Mouse (Mus musculus) spleen, adult 12 weeks (tissue): ENCODE results near the gene Rbfox3.
"Not testable (repeated sequence)": the region's sequence is repeated elsewhere in the genome, so short reads cannot be mapped to it uniquely, and the experiment has no call there.

Experiments used
- DNase-seq: peaks from one replicate; pipeline ENCODE4 v3.0.0; 2022; ENCODE audit warnings: low spot score

The Rbfox3 gene

DNA sequence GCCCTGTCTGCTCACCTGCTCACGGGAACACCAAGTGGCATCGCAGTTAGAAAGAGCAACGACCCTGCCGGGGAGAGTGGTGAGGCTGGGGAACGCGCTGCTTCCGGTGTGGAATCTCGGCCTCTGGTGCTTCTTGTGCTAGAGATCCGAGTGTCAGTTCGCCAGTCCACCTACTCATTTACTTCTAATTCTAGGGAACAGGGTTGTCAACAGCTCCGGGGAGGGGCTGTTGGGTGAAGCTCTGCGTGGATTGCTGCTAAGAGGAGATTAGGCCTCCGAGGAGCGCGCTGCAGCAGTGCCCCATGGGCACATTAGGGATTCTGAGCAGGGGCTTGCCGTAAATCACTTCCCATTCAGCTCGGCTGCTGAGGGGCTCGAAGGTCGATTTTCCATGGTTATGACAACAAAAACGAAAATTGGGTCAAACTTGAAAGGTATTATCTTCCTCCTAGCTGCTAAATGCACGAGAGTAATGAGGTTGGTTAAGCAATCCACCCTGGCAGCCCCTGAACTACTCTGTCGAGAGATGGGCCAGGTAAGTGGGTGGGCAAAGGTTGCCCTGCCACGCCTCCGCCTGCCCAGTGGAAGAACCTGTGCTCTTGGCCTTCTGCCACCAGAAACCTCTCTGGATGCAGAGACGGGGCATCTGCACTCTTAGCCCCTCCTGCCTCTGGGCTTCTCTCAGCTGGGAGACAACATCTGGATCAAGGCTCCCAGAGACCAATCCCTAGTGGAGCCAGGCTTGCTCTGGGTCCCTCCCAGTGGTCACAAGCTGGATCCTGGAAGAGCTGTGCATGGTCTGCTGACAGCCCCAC is 85.9 kb downstream of the Rbfox3 start:
- DNase-seq: no peak

DNA sequence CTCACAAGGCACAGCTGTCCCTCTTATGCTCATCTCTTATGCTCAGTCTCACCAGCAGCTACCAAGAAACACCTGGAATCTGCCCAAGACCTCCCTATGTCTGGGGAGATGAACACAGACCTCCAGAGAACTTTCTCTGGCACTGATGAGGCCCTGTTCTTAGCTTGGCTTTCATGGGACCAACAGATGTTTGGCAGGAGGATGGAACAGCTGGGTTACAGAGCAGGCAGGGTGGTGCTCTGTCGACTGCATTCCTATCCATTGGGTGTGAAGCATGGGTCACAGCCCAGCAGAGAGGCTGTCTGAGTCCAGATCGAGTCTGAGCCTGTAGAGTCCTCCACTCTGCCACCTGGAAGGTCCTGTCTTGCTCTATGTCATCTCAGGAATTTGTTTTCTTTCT is 90.0 kb downstream of the Rbfox3 start:
- no peak for DNase-seq

DNA sequence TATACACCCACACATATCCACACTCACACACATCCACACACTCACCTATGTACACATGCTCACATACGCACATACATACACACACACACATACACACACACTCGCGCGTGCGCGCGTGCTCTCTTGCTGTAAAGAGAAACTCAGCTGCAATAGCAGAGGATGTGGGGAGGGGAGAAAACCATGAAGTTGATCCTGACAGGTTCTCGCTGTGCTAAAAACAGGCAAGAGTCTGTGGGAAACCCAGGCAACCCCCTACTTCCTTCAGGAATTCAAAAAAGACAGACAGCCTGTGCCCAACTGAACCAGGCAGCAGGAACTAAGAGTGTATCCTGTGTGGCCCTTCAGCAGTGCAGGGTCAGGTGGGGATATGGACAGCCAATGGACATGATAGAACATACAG is 92.9 kb downstream of the Rbfox3 start:
- no peak for DNase-seq

DNA sequence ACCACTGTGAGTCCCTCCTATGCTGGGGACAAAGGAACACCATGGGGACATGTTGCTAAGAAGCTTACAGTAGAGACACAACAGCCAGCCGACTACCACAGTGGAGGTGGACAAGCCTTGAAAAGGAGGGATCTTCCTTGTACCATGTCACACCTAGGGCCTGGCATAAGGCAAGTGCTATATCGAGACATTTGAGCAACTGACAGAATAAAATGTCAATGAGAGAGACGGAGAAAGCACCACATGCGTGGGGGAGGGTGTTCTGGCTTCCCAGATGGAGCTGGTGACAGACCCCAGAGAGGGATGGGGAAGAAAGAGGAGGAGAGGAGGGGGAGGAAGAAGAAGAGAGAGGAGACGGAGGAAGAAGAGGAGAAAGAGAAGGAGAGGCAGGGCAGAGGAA is 96.3 kb downstream of the Rbfox3 start:
- DNase-seq: no peak

DNA sequence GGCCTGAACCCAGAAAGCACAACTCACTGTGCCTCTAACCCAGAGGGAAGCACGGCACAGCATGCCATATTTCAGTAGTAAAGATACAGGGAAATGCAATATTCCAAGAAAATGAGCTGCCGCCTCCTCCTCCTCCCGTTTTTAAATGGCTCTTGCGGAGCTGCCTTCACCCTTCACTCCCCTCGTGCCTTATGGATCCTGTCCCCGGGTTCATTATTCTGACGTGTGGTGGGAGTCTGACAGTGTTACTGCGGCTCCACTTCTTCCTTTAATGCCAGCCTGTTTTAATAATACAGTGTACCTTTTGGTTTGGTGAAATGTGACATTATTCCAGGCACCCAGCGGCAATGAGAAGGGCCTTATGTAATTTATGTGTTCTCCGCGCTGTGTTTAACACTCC is 97.5 kb downstream of the Rbfox3 start:
- DNase-seq: no peak

DNA sequence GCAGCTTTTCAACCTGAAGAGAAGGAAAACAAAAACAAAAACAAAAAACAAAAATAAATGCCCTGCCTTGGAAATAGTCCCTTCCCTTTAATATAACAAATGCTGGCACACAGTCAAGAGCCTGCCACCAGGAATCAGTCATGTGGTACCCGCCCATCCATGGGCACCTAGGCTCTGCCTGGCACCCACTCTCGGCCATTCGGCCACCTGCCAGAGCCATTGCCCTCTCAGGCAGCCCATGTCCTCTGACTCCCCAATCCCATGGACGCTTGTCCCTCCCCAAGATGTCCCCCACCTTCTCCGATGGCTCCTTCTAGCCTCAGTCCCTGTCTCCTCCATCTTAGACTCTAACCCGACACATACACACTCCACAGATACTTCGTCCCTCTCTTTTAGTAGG is 100.0 kb downstream of the Rbfox3 start:
- no peak for DNase-seq

DNA sequence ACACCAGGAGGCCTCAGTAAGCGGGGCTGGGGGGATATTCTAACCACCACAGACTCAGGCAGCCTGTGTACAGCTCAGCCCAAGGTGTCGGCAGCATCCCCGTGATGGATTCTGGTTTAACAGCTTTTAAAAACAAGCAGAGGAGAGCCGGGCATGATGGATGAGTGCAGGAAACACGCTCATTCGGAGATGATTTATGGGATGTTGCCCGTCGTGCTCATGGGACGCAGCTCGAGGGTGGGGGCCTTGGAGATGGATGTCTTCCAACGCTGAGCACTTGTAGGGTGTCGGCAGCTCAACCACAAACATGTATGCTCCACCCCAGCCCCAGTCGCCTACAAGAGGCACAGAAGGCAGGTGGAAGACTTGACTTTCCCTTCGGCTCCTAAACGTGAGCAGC is 103.9 kb downstream of the Rbfox3 start:
- DNase-seq: no peak

DNA sequence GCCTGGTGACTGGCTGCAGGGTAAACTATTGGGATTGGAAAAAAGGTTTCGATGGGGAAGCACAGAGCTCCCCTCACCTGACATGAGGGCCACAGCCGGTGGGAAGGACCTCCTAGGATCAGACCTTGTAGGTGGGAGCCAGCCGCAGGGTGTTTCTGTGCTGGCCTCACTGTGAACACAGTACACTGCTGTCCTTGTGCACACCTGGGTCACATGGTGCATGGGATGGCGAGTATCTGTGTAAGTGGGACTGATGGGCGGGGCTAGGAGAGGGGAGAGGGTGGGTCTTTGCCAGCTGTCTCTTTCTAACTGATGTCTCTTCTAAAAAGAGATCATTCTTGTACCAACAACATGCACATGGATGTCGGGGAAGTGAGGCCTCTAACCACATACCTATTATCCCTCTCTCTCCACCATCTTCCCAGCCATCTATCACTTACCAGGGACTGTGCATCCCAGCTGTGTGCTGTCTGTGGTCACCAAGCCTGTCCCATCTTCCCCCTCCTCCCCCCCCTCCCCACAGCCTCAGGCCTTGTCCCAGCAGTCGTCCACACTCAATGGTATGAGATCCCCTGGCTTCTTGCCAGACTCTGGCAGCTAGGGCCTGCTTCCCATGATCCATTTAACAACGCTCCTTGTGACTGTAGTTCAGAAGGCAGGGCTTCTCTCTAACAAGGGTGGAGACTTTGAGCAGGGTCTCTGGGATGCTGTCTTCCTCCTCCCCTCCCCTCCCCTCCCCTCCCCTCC is 116.4 kb downstream of the Rbfox3 start:
- DNase-seq: no peak

DNA sequence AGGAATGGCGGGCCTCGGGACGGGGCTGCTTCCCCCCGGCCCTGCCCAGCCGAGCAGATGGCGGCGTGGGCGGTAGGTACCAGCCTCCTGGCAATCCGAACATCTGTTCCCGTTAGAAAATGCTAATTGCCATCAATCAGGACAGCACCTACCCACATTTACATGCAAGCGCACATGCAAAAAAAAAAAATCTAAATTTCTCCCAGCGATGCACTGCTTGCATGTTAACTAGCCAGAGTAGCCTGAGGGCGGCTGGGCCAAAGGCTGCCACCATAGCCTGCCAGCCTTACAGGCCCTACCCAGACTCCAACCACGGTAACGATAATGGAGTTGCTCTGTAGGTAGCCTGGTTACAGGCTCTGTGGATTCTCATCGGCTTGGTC is 117.8 kb downstream of the Rbfox3 start:
- DNase-seq: no peak

DNA sequence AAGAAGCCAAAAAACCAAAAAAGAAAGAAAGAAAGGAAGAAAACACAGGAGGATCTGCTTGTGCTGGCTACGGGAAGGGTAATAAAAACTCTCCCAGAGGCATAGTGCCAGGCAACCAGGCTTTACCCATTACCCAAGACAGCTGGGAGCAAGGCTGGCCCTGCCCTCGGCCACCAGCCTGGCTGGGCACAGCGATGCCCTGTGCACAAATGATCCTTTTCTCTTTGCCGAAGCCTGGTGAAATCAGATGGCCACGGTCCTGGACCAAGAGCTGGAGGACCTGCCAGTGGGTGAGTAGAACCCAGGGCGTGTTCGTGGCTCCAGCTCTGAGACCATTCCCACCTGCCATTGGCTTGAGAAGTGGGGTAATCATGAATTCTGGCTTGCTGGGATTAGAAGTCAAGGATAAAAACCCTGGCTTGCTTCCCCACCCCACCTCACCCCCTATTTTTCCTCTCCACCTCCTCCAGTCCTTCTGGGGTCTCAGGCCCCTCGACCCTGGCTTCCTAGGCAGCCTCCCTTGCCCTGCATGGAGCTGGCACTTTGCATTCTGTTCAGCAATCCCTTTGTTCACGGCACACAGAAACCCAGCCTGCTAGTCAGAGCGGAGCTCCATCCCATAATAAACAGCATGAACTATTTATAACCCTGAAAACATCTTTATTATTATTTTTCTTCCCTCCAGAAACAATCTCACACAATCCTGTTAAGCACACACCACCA is 118.3 kb downstream of the Rbfox3 start:
- DNase-seq: no peak

DNA sequence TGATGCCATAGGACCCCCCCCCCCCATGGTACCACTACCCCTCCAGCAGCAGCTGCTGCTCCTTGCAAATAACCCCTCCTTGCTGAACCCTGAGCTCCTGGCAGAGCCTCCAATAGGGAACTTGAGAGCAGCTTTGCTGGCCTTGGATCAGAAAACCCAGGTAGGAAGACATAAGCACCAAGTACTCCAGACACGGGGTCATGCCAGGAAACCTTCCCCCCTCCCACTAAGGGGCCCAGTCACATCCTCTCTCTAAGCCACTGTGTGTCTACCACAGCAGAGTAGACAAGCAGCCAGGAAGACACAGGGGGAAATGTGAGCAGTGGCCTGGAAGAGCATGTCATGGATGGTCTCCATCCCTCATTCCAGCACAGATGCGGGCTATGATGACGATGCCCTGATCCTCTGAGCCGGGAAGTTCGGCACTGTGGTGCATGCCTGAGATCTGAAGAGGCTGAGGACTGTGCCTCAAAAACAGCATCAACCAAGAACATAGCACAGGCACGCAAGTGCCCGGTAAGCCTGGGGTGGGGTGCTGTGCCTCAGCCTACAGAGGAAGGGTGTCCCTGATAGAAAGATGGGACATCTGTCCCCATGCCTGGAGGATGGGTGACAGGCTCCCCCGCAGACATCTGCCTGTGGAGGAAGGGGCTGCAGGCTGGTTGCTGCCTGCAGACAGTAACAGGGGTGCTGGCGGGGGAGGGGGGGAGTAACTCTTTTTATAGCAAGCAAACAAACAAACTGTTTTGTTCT is 119.1 kb downstream of the Rbfox3 start:
- no peak for DNase-seq

DNA sequence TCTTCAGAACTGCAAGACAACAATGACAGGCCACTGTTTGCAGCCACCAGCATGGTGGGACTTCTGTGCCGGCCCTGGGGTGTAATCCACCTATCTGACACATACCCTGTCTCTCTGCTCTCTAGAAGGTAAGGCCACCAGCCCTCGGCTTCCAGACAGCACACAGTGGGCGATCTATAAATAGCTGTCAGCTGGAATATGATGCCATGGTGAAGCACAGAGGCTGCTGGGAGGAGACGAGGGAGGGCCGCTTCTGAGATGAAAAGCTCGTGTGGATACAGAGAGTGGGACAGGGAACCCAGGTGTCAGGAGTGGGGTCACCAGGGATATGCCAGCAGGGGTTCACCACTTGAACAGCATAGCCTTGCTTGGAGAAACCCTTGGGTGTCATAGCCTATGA is 120.0 kb downstream of the Rbfox3 start:
- DNase-seq: no peak

DNA sequence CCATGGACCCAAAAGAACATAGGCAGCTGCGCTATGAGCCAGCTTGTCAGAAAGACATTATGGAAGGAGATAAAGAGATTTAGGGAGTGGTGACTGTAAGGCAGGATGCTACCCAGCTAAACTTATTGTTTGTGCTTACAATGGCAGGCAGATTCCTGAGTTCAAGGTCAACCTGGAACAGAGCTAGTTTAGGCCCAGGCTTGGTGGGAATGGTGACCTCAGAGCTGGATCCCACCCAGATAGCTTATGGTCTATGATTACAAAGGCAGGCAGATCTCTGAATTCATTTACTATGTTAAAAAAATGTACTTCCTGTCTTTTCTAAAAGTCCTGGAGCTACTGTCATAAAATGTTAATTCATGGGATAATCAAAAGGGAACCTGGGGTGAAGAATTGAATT is 123.3 kb downstream of the Rbfox3 start:
- DNase-seq: no peak

DNA sequence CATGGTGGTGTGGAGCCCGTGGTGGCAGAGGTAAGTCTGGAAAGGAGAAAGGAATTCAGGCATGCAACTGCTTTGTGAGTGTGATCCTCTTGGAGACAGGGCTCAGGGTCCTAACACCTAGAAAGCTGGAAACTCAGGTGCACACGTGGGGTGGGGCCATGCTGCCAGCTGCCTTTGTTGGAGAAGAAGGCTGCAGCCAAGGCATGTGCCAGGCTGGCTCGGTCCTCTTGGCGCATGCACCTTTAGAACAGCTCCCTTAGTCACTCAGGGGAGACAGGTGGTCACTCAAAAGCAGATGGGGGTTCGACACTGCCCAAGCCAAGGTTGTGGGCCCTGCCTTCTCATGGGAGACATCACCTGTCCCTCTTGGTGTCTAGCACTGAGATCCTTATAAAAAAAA is 128.7 kb downstream of the Rbfox3 start:
- no peak for DNase-seq

DNA sequence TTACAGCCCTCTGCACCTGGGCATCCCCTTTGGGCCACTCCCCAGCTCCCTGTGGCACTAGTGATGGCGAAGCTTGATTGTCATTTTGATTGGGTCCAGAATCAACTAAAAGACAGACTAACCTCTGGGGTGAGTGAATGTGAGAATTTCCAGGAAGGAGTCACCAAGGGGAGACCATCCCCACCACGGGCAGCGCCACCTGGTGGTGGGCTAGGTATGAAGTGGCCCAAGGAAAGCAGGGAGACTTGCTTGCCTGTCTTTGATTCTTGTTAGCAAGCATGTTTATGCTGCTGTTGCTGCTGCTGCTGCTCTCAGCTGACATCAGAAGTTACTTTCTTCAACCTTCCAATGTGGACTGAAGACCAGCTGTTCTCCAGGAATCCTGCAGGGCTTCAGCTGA is 135.6 kb downstream of the Rbfox3 start:
- no peak for DNase-seq

DNA sequence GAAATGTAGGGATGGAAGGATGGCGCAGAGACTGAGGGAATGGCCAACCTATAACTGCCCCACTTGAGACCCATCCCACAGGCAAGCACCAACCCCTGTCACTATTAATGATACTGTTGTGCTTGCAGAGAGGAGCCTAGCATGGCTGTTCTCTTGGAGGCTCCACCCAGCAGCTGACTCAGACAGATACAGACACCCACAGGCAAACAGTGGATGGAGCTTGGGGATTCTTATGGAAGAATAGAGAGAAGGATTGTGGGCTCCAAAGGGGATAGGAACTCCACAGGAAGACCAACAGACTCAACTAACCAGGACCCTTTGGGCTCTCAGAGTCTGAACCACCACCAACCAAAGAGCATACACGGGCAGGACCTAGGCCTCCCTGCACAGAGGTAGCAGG is 136.6 kb downstream of the Rbfox3 start:
- DNase-seq: not testable (repeated sequence)

DNA sequence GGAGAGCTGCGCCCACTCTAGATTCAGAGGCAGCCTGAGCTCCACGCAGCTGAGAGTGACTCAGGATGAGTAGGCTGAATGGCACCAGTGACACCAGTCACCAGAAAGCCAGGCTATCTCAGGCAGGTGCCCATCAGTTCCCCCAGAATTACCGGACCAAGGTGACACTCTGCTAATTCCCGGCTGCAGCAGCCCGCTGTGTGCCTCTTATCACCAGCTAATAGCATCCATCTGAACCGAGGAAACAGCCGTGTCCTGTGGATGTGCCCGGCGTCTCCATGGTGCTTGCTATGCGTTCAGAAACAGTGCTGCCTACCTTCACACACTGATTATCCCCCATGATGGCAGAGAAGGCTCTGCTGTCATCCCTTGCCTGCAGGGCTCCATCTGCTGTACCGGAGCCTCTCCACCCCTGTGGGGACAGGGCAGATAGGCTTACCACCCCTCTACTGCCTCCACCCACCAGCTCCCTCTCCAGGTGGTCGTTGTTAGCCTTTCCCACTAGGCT is 138.3 kb downstream of the Rbfox3 start:
- DNase-seq: no peak

DNA sequence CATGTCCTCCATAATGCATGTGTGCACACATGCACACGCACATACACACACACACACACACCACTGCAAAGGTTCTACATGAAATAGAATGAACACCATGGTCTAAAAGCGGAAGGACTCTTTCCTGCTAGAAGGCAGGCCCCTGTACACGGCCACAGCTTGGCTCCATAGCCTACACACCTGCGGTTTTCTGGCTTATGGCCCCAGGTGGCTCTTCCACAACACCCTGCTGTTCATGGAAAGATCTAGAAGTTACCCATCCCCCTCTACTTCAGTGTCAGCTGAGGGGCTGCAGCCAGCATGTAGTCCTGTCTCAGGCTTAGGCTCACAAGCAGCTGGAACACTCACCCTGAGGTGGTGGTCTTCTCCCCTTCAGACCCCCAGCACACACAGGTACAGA is 140.0 kb downstream of the Rbfox3 start:
- DNase-seq: no peak

DNA sequence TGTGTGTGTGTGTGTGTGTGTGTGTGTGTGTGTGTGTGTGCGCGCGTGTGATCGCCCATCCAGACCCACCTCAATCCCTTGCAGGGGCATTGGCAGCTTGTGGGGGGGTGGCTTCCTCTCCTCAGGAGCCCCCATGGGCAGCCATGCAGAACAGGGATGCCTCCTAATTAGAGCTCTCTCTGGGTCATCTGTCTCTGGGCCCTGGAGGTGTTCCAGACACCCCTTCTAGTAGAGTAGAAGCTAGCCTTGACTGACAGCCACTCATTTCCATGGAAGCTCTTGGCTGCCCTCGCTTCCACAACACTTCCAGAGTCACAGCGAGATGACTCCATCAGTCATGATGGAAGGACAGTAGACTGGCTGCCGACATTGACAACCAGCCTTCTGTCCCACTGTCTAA is 140.6 kb downstream of the Rbfox3 start:
- DNase-seq: no peak

DNA sequence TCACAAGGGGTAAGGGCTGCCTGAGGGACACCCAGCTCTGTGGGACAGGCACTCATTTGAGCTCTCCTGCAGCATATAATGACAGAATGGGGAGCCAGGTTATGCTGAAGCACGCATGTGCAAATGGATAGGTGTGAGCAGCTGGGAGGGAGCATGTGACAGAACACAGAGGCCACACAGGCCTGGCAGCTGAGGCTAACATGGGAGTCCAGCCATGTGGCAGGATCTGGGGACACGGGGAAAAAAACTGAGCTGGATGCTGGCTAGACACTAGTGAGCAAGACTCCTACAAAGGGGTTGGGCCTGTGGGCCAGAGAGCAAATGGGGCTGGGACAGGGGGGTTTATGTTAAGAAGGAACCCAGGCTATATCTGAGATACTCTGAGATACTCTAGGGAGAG is 141.9 kb downstream of the Rbfox3 start:
- DNase-seq: no peak

DNA sequence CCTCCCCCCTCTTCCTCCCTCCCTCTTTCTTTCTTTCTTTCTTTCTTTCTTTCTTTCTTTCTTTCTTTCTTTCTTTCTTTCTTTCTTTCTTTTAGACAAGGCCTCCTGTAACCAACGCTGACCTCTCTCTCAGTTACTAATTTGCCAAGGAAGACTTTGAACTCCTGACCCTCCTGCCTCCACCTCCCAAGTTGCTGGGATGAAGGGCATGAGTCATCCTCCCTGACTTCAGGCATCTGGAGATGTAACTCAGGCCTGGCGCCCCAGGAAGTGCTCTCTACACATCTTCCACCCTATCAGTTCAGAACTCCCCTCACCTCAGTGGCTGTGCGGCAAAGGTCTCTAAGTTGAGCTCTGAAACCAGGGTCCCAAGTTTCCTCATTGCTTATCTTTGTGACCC is 143.0 kb downstream of the Rbfox3 start:
- no peak for DNase-seq

DNA sequence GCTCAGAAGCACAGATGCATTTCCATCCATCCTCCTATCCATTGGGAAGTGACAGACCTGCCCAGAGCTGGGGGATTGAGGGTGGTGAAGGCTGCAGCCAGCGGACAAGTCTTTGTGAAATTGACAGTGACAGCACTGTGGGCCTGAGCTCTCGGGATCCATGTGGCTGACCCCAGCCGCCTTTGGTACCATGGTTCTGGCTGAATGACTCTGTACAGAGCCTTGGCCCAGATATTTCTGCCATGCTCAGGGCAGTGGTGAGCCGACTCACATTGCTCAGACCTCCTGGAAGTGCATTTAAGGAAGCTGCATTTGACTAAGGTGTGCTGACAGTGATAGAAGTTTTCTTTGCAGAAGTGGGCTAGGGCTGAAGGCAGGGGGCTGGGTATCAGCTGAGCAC is 144.0 kb downstream of the Rbfox3 start:
- no peak for DNase-seq
